Mouse (Mus musculus): ENCODE measurements around the gene Dennd2d. TPM values are rescaled to one million over a fixed set of nuclear protein-coding genes. Genes with fewer than 3 reads are reported as not detected.

Dennd2d gene
- polyA plus RNA-seq (2015; fragmentation: Nextera tagmentation; extraction: Ambion mirVana) = 37.4 and 39.8 TPM in 2 replicates

DNA sequence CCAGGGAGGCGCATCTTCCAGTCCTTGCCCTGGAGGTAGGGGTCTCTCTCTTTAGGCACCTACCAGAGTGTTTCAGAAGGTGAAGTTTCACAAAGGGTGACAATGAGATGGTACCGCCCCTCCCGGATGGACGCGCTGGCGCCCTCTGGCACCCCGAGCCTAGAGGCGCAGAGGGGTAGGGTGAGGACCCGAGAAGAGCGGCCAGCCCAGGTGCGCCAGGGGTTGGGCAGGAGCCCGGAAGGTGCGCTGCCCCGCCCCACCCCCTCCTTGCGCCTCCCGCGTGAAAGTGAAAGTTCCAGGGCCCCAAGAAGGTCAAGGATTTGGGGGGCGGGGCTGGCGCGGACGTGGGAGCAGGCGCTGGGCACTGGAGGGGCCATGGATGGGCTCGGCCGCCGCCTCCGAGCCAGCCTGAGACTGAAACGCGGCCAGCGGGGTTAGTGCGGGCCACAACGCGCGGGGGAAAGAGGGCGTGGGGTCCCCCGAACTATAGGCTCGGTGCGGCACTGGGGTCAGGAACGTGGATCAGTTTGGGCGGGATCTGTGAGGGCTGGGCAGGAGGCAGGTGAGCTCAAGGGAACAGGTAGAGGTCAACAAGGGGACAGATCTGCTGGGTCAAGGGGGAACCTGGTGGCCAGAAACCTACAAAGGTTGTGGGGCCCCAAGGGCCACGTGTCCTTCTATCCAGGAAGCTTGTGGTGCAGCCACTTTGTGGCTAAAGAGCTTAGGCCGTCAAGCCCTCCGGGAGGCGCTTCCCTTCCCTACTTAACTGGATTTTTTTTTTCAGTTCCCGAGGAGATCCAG is at the start of gene Dennd2d:
Gene Dennd2d, plus strand, starts transcription at position 125 of the 801 bp plus-strand sequence.

GRCm38 (mm10) chr3:106547171-106547923 is 65.1 kb downstream of the Dennd2d start, which contains the start of the genes Dram2 and Cept1:
TSS of gene Dram2 (plus strand) at chr3:106547798.
TSS of gene Cept1 (minus strand) at chr3:106547802.

Other genes with a start within 250 kb of the Dennd2d start
- gene Chil6, start 76.2 kb upstream of the Dennd2d start, polyA plus RNA-seq (2015; fragmentation: Nextera tagmentation; extraction: Ambion mirVana) = not detected in 2 replicates
- 82.9 and 89.5 TPM in 2 replicates for gene Dram2, start 65.4 kb downstream of the Dennd2d start, polyA plus RNA-seq (2015; fragmentation: Nextera tagmentation; extraction: Ambion mirVana)
- gene Cept1, start 65.4 kb downstream of the Dennd2d start, polyA plus RNA-seq (2015; fragmentation: Nextera tagmentation; extraction: Ambion mirVana) = 42.9 and 47.0 TPM in 2 replicates
- gene Lrif1, start 202.6 kb downstream of the Dennd2d start, polyA plus RNA-seq (2015; fragmentation: Nextera tagmentation; extraction: Ambion mirVana) = 8.6 and 9.6 TPM in 2 replicates

Data from urinary bladder, postnatal 0 days (tissue).